10 mouse cellular contexts compared by ENCODE assay signal in the genomic region with DNA sequence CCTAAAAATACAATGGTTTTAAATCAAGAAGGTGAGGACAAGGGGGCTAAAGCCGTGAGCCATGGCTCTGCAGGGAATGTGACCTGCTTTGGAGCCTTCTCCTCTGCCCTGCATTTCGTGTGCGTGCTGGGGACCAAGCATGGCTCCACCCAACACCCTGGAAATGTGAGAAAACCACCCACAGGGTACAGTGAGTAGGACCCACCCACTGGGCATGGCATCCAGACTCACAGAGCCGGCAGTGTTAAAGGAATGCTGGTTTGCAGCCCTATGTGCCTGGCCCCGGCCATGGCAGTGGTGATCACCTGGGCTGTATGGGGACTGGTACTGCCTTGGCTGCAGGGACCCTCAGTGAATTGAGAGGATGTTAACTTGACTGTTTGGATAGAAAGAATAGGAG. TPM values are rescaled to one million over a fixed set of nuclear protein-coding genes. Genes with fewer than 3 reads are reported as not detected.
"Had no signal": no experiment of that assay in that cellular context is flagged by ENCODE, and none has a peak within 500 bp of the region (broad histone marks: within the 10 kb centered on the region; RNA-seq: fewer than 3 reads in every experiment).

No protein-coding gene starts in this region.

- H3K36me3 ChIP-seq: limb, embryonic 12.5 days; midbrain, embryonic 12.5 days had no signal

- H3K27me3 ChIP-seq: midbrain, embryonic 12.5 days had no signal

- H3K4me3 ChIP-seq: limb, embryonic 12.5 days; midbrain, embryonic 12.5 days had no signal

- H3K27ac ChIP-seq: limb, embryonic 12.5 days; liver, embryonic 14.5 days; midbrain, embryonic 12.5 days had no signal

- H3K4me2 ChIP-seq: limb, embryonic 12.5 days; midbrain, embryonic 12.5 days had no signal

- DNase-seq: kidney, adult 18-20 months; kidney, postnatal 10 days; kidney, postnatal 4 days; liver; lung, adult 18-20 months; thymus, postnatal 36 days had no signal

RNA-seq across cellular contexts. Expression of a gene that starts 59.3 kb away (rescaled TPM):
- total RNA-seq: megakaryocyte-erythroid progenitor cell, adult 5-6 weeks had no signal
